Mouse (Mus musculus): ENCODE data around the gene Tor2a. TPM values are rescaled to one million over a fixed set of nuclear protein-coding genes. Genes with fewer than 3 reads are reported as not detected.

The Tor2a gene
- total RNA-seq, 4 experiments from 2014 or later, result 28.6 to 33.5 (median 31.1) TPM

DNA sequence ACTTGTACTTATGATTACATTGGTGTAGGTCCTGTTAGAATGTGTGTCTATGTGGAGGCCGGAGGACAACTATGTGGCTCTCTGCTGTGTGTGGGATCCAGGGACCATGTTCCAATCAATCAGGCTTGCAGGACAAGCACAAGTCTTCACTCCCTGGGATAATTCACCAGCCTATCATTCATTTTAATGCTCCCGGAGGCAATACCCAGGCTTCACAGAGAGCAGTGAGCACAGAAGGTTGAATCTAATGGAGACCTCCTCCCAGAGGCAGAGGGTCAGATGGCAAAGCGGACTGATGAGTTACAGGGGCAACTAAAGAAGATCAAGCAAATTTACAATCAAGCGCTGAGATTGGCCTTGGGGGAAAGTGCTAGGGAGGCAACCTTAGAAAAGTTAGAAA lies 27.5 kb upstream of the Tor2a start:
- DNase-seq (ENCODE audit: low spot score in 2 of 2), result no peak

DNA sequence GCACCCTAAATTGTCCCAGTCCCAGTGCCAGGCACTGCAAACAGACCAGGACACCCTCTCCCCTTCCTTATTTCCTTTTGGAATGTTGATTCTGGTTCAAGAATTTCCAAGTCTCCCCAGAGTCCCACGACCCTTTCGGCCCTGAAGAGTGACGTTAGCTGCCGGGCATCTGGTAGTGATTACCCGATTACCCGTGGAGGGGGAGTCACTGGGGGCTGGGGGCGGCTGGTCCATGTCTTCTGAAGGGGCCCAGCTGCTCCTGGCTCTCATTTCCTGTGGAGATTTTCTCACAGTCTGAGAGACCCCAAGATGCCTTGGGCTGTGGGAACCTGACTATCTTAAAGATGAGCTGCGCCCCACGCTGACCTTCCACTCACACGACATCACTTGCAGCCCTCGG lies 26.2 kb upstream of the Tor2a start:
- no peak for DNase-seq (ENCODE audit: low spot score in 2 of 2)

DNA sequence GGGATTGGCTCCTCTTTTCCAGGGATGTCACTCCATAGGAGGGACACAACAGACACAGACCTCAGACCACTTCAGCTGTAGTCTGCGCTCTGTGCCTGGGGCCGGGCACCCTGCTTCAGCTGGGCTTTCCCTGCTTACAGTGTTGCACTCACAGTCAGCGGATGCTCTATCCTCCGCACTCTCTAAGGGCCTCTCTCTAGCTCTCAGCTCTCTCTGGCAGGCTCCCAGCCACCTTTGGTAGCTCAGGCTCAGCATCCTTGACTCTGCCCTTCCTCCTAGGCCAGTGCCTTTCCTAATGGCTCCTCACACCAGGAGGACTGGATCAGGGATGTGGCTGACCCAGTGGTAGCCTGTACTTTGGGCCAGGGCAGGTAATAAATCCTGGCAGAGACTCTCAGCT lies 25.1 kb upstream of the Tor2a start:
- DNase-seq (ENCODE audit: low spot score in 2 of 2), result no peak

DNA sequence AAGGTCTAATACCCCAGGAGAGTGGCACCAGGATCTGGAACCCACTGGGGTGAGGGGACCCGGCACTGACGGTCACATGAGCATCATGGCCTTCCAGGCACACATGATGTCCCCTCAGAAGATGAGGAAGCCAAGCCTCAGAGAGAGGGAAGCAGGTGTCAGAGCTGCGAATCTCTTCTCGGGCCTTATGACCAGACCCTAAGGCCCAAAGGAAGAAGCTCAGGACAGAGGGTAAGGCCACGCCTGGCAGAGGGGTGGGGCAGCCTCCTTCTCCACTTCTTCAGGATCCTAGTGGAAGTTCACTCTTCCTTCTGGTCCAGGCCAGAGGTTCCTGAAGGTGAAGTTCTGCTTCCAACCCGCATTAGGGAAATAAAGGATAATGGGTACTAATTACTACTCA lies 24.3 kb upstream of the Tor2a start:
- DNase-seq (ENCODE audit: low spot score in 2 of 2), result no peak

DNA sequence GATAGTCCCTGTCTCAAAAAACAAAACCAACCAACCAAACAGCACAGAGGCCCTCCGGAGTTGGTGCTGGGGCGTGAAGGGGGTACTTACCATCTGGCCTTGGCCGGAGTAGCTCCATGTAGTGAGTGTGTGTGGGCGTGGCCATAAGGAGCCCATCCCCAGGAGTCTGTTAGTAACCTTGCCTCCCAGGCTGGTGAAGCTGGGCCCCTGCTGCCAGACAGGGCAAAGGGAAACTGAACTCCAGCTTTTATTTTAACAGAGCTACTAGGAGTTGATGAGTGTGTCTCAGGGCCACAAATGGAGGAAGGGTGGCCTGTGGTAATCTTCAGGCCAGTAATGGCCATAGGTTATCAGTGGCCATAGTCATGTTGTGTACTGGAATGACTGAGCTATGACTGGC lies 22.6 kb upstream of the Tor2a start:
- DNase-seq (ENCODE audit: low spot score in 2 of 2), result no peak

DNA sequence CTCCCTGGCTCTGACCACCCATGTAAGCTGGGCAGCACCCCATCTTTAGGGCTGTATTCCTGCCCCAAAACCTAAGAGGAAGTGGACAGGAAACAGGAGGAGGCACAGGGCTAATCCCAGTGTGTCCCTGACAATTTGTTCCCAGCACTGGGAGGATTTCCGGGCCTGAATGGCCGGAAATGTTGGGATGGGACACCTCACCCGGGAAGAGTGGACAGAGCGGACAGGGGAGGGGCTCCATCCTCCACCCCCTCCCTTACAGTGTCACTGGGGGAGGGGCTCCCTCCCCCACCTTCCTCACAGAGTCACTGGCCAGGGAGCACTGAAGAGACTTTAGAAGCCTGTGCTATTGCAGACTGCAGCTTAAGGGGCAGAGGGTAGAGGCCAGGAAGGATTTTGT lies 22.1 kb upstream of the Tor2a start:
- no peak for DNase-seq (ENCODE audit: low spot score in 2 of 2)

DNA sequence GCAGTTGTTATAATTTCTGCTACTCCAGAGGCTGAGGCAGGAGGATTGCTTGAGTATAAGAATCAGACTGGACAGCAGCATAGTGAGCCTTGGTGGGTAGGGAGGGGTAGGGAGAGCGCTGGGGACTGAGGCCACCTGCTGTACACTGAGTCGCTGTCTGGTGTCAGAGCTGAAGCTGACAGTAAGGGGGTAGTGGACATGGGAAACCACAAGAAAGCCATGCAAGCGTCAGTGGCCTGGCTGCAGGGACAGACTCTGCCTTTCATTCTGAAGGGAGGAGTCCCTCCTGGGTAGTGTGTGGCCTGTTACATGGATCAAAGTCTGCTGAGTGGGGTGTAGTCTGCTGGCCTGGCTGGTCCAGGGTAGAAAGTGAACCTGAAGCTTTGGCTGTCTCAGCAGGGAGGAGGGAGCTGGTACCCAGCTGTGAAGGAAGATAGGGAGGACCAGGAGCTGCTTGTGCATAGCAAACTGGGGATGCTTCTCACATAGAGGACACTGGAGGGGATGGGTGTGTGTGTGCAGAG lies 20.7 kb upstream of the Tor2a start:
- no peak for DNase-seq (ENCODE audit: low spot score in 2 of 2)

DNA sequence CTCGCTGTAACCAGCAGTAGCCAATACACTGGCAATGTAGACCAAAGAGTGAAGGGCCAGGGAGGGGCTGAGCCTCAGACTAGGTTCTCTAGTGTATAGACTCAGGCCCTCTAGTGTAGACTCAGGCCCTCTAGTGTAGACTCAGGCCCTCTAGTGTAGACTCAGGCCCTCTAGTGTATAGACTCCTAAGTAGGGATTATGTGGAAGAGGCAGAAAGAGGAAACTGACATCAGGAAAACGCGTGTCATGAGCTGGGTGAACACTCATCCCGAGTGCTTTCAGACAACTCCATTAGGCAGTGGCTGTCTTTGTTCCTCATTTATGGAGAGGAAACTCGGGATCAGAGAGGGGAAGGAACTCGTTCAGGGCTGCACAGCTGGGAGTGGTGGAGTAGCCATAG lies 20.0 kb upstream of the Tor2a start:
- DNase-seq (ENCODE audit: low spot score in 2 of 2), result no peak

DNA sequence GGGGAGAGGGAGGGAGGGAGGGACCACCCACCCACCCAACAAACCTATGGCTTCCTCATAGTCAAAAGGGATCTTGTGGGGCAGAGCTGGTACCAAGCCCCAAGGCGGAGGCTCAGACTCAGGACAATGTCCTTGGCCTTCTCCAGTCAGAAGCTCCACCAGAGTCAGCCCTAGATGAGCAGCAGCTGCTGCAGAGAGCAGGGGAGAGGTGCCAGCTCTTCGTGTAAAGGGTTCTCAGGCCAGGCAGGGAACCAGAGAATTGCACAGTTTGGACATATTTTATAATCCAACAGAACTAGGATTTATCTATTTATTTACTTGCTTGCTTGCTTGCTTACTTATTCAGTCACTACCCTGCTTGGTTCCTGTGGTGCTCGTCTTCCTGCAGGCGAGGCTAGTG lies 17.7 kb upstream of the Tor2a start:
- DNase-seq (ENCODE audit: low spot score in 2 of 2), result no peak

DNA sequence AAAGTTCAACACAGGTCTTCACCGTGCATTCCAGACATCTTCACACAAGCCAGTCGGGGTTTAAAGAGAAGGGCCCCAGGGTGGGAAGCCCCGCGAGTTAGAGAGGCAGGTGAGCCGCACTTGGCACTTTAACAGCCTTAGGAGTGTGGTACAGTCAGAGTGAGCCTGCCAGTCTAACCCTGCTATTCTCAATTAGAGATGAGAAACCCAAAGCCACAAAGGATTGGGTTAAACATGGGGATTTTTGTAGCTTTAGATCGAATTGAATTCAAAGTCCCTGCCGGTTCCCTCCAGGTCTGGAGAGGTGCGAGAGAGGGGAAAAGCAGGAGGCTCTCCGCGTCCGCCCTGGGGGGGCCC lies 16.1 kb upstream of the Tor2a start, which contains the start of gene 6330409D20Rik:
Gene 6330409D20Rik (minus strand): TSS at position 101 of the 357 bp plus-strand sequence.
- no peak for DNase-seq (ENCODE audit: low spot score in 2 of 2)

DNA sequence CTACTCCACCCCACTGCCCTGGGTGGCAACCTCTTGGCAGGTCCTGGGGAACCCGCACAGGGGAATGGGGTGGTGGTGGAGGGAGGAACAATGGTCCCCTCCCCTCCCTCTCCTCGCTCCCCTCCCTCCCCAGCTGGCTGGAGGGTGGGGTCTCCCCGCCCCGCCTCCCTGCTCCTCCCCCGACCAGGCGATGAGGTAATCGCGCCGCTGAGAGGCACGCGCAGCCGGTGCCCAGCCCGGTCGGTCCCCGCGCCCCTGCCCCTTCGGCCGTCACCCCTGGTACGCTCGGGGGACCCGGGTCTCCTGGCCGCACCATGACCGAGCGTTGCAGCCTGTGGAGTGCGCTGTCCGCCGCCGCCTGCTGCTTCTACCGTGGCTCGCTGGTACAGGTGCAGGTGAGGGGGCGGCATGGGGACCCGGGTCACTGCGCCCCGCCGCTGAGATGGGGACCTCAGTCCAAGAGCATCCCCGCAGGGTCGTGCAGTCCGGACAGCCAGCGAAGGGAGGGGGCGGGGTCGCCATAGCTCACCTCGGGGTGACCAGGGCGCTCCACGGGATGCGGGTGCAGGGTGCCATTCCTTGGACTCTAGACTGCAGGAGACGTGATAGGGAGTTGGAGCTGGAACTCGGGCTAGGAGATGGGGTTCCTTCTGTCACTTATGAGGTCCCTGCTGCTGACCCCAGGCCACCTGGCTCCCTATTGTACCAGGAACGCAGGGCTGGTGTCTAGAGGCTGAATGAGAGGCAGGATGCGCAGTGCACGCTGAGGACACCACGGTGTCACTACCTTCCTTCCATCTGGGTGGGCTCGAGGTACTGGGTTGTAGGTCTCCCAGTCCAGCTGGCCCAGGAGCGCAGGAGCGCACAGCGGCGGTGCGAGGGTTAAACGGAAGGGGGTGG lies 15.5 kb upstream of the Tor2a start:
- no peak for DNase-seq (ENCODE audit: low spot score in 2 of 2)

DNA sequence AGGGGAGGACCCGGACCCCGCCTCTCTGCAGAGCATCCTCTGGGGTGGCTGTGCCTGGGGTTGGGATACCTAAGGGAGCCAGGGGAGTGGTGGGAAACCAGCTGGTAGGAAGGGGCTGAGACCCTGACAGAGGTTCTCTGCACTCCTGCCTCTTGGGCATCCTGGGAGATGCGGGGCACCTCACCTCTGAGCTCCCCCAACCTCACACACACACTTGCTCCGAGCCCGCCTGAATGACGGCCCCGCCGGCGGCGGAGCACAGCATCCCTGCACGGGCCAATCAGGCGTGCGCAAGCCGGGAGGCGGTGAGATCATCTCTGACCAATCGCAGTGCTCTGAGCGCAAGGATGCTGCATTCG lies 14.9 kb upstream of the Tor2a start:
- peak; percentile 79 for DNase-seq (ENCODE audit: low spot score in 2 of 2)

DNA sequence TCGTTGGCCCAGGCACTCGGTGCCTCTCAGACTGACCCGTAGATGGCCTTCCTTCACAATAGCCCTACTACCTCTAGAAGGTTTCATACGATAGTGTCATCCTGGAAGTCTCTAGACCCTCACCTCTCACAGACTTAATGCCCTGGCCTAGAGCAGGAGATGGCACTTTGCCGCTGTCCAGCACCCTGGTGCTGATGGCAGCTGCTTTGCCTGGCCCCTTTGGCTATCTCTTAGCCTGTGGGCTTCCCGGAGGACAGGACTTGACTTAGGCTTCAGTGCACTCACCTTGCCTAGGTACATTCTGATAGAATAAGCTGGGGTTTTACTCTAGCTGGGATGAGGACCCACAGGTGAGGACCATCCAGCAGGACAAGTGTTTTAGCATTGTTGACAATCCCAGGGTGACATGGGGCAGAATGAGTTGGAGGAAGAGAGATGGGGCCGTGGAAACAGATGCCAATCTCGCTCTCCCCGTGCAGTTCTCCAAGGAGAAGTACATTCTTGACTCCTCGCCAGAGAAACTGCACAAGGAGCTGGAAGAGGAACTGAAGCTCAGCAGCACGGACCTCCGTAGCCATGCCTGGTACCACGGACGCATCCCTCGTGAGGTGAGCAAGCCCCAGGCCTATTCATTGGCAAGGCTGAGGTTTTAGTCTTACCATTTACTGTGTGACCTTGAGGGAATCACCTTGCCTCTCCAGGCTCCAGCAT lies 12.6 kb upstream of the Tor2a start:
- no peak for DNase-seq (ENCODE audit: low spot score in 2 of 2)

DNA sequence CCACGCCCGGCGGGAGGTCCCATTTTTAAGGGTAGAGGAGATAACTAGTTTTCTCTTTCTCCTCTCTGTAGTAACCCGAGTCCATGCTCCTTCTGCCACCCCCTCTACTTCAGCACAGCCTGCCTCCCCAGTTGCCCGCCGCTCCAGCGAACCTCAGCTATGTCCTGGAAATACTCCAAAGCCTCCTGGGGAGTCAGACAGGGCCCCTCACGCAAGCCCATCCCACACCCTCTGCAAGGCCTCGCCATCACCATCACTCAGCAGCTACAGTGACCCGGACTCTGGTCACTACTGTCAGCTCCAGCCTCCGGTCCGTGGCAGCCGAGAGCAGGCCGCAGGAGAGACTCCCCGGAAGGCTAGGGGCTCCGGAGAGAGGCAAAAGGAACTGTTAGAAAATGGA lies 8.0 kb upstream of the Tor2a start:
- DNase-seq (ENCODE audit: low spot score in 2 of 2), result no peak

DNA sequence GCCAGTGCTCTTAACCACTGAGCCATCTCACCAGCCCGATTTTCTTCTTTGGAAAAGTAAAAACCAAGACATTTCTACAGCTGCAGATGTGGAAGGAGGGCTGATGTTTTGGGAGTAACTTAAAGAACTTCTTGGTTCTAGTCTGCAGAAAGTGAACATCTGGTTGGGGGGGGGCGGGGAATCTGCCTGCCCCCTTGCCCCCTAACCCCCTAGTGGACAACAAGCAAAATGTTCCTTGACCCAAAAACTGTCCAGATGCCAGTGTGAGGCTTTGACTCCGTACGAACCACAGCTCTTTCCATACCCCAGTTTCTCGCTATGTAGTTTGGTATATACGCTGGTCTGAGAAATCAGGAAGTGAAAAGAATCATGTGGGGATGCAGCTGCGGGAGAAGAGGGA lies 6.8 kb upstream of the Tor2a start:
- no peak for DNase-seq (ENCODE audit: low spot score in 2 of 2)

DNA sequence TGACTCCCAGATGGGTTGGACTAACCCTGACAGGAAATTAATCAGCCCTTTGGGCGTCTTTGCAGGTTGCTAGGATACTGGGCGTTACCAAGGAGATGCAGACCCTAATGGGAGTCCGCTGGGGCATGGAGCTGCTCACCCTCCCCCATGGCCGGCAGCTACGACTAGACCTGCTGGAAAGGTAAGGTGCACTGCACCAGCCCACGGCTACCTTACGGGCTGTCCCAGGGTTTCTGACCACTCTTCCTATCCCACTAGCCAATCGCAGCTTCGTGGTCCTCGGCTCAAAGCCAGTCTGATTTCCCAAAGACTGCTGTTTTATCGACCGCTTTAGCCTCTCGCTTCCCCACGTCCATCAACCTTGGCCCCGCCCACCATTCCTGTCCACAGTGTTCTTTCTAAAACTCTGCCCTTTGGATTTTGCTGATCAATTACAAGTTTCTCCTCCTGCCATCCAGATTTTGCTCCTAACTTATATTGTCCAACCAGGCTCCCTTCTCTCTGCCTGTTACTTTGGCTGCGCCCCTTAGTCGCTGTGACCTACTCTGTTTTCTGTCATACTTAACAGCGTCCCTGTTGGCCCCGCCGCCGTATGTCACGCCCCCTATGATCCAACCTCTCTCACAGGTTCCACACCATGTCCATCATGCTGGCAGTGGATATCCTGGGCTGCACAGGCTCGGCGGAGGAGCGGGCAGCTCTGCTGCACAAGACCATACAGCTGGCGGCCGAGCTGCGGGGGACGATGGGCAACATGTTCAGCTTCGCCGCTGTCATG lies 6.0 kb upstream of the Tor2a start:
- no peak for DNase-seq (ENCODE audit: low spot score in 2 of 2)

DNA sequence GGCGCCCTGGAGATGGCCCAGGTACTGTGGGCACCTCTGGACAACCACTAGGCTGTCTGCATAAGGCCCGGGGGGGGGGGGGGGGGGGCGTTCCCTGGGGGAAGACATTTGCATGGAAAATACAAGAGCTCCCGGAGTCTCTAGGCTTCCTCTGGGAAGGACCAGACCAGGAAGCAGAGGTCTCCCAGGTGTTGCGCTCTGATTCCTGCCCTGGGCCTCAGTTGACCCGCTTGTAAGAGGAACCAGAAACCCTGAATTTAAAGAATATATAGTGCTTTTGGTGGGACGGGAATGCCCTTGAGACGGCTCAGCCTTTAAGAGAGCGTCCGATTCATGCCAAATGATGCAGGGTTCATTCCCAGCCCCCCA lies 5.4 kb upstream of the Tor2a start:
- no peak for DNase-seq (ENCODE audit: low spot score in 2 of 2)

DNA sequence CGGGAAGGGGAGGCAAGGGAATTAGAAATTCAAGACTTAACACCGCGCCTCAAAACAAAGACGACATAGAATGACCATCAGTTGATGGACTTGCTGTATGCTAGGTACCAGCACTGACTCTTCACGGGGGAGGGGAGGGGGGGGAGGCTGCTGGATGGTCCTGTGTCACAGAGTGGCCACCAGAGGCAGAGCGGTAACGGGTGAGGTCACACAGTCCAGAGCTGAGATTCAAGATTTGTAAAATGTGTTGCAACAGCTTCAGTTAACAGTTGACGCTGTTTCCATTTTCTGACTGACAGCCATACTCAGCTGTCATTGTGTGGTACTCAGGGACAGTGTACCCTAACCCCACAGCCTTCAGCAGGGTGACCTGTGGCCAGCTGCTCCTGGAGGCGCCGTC lies 4.9 kb upstream of the Tor2a start:
- DNase-seq (ENCODE audit: low spot score in 2 of 2), result no peak

DNA sequence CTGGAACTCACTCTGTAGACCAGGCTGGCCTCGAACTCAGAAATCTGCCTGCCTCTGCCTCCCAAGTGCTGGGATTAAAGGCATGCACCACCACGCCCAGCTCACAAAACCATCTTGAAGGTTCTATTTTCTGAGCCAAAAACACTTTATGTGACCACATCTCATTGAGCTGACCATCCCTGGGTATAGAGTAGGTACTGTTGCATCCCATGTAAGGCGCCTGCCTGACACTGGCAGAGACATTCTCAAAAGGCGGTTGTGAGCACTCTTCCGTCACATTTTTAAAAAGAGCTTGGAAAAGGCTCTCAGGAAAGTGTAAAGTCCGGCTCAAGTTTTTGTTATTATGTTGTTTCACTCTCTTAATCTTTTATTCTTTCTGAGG lies 369 bp upstream of the Tor2a start:
- DNase-seq (ENCODE audit: low spot score in 2 of 2), result no peak

DNA sequence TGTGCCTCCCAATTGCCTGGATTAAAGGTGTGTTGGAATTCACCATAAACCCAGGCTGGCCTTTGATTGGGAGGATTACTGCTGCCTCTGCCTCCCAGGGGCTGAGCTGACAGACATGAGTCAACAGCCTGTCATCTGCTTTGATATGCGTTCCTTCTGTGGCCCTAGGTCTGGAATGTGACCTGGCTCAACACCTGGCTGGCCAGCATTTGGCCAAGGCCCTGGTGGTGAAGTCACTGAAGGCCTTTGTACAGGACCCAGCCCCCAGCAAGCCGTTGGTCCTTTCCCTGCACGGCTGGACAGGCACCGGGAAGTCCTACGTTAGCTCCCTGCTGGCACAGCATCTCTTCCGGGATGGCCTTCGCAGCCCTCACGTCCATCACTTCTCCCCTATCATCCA lies 1.5 kb downstream of the Tor2a start:
- no peak for DNase-seq (ENCODE audit: low spot score in 2 of 2)

DNA sequence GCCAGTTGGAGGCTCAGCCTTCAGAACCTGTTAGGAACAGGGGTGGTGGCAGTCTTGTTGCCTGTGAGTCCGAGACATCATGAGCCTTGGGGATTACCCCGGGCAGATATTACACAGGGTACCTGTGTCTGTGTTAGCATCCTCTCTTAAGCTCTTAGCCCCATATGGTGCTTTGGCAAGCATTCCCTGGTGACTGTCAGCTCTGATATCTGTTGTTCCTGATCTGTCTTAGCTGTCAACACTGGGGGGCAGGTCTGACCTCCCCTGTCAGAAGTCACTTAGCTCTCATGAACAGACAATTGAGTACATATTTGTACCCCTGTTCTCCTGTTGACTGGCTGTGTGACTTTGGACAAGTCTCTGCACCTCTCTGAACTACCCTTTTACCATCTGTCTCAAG lies 2.0 kb downstream of the Tor2a start:
- no peak for DNase-seq (ENCODE audit: low spot score in 2 of 2)

DNA sequence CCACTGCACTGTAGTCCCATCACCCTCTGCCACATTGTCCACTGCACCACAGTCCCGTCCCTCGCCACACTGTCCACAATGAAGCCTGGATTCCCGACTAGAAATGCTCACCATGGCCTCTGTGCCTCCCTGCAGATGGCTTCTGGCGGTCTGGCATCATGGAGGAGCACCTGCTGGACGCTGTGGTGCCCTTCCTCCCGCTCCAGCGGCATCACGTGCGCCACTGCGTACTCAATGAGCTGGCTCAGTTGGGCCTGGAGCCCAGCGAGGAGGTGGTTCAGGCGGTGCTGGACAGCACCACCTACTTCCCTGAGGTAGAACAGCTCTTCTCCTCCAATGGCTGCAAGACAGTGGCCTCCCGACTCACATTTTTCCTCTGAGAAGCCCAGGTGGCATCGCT lies 4.3 kb downstream of the Tor2a start:
- DNase-seq (ENCODE audit: low spot score in 2 of 2), result no peak

All from layer of hippocampus, adult 8-10 months (tissue).